Mouse (Mus musculus) bone marrow, adult 2 months (tissue): ENCODE measurements around the gene Nkiras2.

Experiments used
- CTCF ChIP-seq: fragments of 200-500 bp; IDR thresholded peaks from 2 replicates; pipeline ENCODE4 v1.5.1; 2011; ENCODE audit warnings: low read length, control low read depth; ENCODE audit not compliant: control insufficient read depth, insufficient read depth
- POLR2A ChIP-seq: fragments of 200-500 bp; IDR thresholded peaks from 2 replicates; pipeline ENCODE4 v1.6.1; 2011; ENCODE audit warnings: low read depth, mild to moderate bottlenecking, control low read depth, low read length, borderline replicate concordance; ENCODE audit not compliant: control insufficient read depth

GRCm38 (mm10) chr11:100575484-100575855 lies 43.6 kb upstream of the Nkiras2 start:
- TF ChIP-seq CTCF (no peak), POLR2A (no peak)
